Mouse (Mus musculus) A20 (cell line): ENCODE measurements at regions not wholly inside any gene's neighbourhood (a gene's known extent, or its start where the extent isn't known, plus 50 kb on each side); places are given as distances from the start of the nearest gene placed in this dataset.
A peak's percentile ranks its signal among the peaks of the same experiment; 100 is the strongest.

ENCODE experiments used
- DNase-seq: peaks from one replicate; pipeline ENCODE4 v3.0.0-alpha.2; 2011; ENCODE audit warnings: low read depth, low spot score

- peak; percentile 93 for DNase-seq
Measured at GRCm38 (mm10) chr19:53442756-53443654, 52.6 kb upstream of the Smndc1 start.

DNA sequence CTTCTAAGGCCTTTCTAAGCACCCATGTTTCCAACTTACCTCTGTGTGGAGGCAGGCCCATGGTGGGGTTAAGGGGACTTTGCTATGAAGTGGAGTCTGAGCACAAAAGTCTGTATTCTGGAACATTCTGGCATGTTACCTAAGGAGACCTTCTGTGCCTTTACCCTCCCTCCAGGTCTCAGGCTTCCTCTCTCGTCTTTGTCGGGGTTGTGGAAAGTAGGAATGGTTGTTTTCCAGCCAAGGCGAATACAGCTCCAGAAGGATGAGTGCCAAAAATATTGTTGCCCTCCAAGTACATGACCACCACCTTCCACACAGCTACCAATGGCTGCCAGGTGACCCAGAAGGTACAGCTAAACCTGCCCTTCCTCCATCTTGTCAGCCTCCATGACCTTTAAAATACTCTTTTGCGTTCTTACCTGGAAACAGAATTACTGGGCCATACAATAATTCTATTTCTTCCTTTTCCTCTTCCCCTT is 51.8 kb upstream of the Smndc1 start:
- DNase-seq = peak; percentile 68

DNA sequence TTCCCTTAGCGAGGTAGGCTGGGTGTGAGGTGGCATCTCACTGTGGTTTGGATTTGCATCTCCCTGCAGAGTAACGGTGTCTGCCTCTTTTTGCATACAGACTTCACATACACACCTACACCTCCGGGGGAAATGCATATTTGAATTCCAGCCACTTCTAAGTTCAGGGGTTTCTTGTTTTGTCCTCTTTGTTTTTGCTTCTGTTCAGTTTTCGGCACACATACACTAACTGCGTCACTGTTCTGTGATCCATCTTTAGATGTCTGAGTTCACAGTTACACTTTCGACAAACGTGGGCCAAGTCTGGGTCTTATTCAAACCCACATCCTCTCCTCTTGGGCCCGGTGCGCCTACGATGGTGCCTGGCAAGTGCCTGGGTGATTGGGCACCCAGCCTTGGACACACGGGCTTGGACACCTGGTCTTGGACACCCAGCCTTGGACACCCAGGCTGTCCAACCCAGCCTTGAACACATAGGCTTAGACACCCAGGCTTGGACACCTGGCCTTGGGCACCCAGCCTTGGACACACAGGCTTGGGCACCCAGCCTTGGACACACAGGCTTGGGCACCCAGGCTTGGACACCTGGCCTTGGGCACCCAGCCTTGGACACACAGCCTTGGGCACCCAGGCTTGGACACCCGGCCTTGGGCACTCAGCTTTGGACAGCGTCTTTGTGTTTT is 51.2 kb upstream of the Smndc1 start:
- peak; percentile 93 for DNase-seq

- DNase-seq = peak; percentile 94
Measured at GRCm38 (mm10) chr19:53440327-53441055, 50.1 kb upstream of the Smndc1 start.
